Mouse (Mus musculus) E14TG2a.4 (cell line): ENCODE measurements around the gene Fosb.

Experiments used
- CTCF ChIP-seq: conservative IDR thresholded peaks from 2 replicates; pipeline ENCODE4 v1.5.1; 2014; ENCODE audit warnings: low read length
- POU5F1 ChIP-seq: IDR thresholded peaks from 2 replicates; pipeline ENCODE4 v1.6.1; 2014; ENCODE audit warnings: low read length, borderline replicate concordance

DNA sequence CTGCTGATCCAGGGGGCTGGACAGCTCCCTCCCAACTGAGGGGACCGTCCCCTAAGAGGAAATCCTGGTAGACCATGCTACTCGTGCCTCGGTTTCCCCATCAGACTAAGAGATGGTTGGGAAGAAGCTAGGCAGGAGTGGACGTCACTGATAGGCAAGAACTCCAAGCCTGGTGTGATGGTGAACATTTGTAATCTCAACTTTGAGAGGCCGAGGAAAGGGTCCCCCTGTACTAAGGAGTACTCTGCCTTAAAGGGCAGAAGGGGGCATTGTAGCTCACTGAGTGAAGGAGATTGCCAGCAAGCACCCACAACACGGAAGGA lies 4.5 kb downstream of the Fosb start:
- TF ChIP-seq CTCF (no peak), POU5F1 (no peak)
